Mouse (Mus musculus) intestine, embryonic 14.5 days (tissue): ENCODE measurements around the gene Trabd2b. TPM values are rescaled to one million over a fixed set of nuclear protein-coding genes. Genes with fewer than 3 reads are reported as not detected.
A peak's percentile ranks its signal among the peaks of the same experiment; 100 is the strongest.

Experiments used
- ATAC-seq: fragments of 200-750 bp; cut with Nextera tagmentation; replicated peaks from 2 replicates; pipeline ENCODE4 v1.8.0; 2017; ENCODE audit warnings: low read depth, moderate number of reproducible peaks, moderate TSS enrichment, moderate library complexity; ENCODE audit not compliant: low FRiP score, low TSS enrichment
- DNase-seq: peaks from one replicate; pipeline ENCODE4 v3.0.0-alpha.2; 2018; ENCODE audit warnings: low spot score
- H3K27ac ChIP-seq: fragments of 300-500 bp; sonication (generic); 2 replicates; pipeline ENCODE4 v1.5.1; 2014; ENCODE audit warnings: low read depth, mild to moderate bottlenecking, control low read depth
- H3K27me3 ChIP-seq: fragments of 300-500 bp; sonication (generic); replicated peaks from 2 replicates; pipeline ENCODE4 v1.6.1; 2014; ENCODE audit warnings: low read length, control low read depth; ENCODE audit not compliant: control insufficient read depth, insufficient read depth
- H3K36me3 ChIP-seq: fragments of 300-500 bp; sonication (generic); 2 replicates; pipeline ENCODE4 v1.6.1; 2014; ENCODE audit warnings: low read length, control low read depth; ENCODE audit not compliant: control insufficient read depth, insufficient read depth
- H3K4me1 ChIP-seq: fragments of 300-500 bp; sonication (generic); replicated peaks from 2 replicates; pipeline ENCODE4 v1.6.1; 2014; ENCODE audit warnings: low read length, control low read depth, mixed read lengths; ENCODE audit not compliant: control insufficient read depth, insufficient read depth
- H3K4me2 ChIP-seq: fragments of 300-500 bp; sonication (generic); 2 replicates; pipeline ENCODE4 v1.6.1; 2014; ENCODE audit warnings: low read length
- H3K4me3 ChIP-seq: fragments of 300-500 bp; sonication (generic); 2 replicates; pipeline ENCODE4 v1.5.1; 2014; ENCODE audit warnings: low read depth, low read length, control low read depth, mixed read lengths
- H3K9ac ChIP-seq: fragments of 300-500 bp; sonication (generic); 2 replicates; pipeline ENCODE4 v1.6.1; 2014; ENCODE audit warnings: mild to moderate bottlenecking, low read length
- H3K9me3 ChIP-seq: fragments of 300-500 bp; sonication (generic); 2 replicates; pipeline ENCODE4 v1.6.1; 2016; ENCODE audit warnings: low read length, control low read depth; ENCODE audit not compliant: control insufficient read depth
- WGBS: fragments of 180-500 bp; shearing (Covaris S2); extraction: QIAGEN DNeasy Blood & Tissue Kit; methylation state at CpG from one replicate; pipeline ENCODE4 v1.1.7; 2014; 5-methylcytosine and 5-hydroxymethylcytosine counted together
- polyA plus RNA-seq: library from polyadenylated mRNA; unstranded; fragments of >200 nt; fragmentation: Nextera tagmentation; extraction: Ambion mirVana; gene quantifications from 2 replicates; pipeline ENCODE4 v1.2.1, GENCODE M21; 2014

Gene Trabd2b
- polyA plus RNA-seq, 1 experiment from 2014 or later: 0.72 TPM

DNA sequence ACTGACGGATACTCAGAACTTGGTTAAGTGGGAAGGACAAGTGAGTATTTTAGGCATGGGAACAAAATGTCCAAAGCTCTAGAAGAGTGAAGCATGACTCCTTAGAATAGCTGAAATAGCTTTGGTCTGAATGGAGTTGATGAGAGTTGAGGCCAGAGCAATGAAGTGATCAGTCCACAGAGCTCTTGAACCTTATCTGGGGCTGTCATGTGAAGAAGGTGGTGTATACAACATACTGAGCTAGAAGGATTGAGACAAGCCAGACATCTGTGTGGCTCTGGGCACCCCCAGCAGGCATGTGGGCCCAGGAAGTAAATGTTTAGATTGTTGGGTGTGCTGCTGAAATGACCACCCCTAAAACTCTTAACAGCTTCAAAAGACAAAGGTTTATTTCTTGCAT is 94.5 kb downstream of the Trabd2b start:
- no peak overlapping the region for H3K4me2 ChIP-seq
- no peak overlapping the region for H3K27ac ChIP-seq
- ATAC-seq (no peak), DNase-seq (no peak)
- no peak overlapping the region for H3K9ac ChIP-seq
- H3K4me1 ChIP-seq: no peaks in the 10 kb centered on the region
- H3K36me3 ChIP-seq: no peaks in the 10 kb centered on the region
- H3K4me3 ChIP-seq: no peak overlapping the region
- H3K27me3 ChIP-seq: no peaks in the 10 kb centered on the region
- H3K9me3 ChIP-seq: peaks cover 3% of the 10 kb centered on the region; the same call in 1 of the 2 replicates
- WGBS: 71% methylated on average over 1 of the region's 1 CpGs

DNA sequence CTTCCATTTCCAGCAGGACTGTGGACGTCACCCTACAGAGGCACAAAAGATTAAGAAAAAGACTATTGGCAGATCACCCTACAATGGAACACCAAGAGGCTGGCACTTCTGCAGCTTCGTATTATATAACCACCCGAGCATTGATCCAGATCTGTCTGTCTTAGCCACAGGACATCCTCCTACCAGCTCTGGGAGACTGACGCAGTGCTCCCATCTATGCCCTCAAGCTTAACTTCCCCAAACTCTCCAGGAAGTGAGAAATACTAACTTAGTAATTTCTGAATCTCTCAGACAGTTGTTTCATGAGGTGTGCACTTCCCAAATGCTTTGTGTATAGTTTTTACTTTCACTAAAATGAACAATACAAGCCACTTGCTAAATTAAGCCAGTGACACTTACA is 95.1 kb downstream of the Trabd2b start:
- no peak overlapping the region for H3K9ac ChIP-seq
- no peak overlapping the region for H3K4me2 ChIP-seq
- no peaks in the 10 kb centered on the region for H3K27me3 ChIP-seq
- DNase-seq: no peak
- H3K27ac ChIP-seq: no peak overlapping the region
- H3K4me1 ChIP-seq: no peaks in the 10 kb centered on the region
- peaks cover 3% of the 10 kb centered on the region; the same call in 1 of the 2 replicates for H3K9me3 ChIP-seq
- 90% methylated on average over 4 of the region's 4 CpGs for WGBS
- no peak overlapping the region for H3K4me3 ChIP-seq
- no peak for ATAC-seq
- H3K36me3 ChIP-seq: no peaks in the 10 kb centered on the region

DNA sequence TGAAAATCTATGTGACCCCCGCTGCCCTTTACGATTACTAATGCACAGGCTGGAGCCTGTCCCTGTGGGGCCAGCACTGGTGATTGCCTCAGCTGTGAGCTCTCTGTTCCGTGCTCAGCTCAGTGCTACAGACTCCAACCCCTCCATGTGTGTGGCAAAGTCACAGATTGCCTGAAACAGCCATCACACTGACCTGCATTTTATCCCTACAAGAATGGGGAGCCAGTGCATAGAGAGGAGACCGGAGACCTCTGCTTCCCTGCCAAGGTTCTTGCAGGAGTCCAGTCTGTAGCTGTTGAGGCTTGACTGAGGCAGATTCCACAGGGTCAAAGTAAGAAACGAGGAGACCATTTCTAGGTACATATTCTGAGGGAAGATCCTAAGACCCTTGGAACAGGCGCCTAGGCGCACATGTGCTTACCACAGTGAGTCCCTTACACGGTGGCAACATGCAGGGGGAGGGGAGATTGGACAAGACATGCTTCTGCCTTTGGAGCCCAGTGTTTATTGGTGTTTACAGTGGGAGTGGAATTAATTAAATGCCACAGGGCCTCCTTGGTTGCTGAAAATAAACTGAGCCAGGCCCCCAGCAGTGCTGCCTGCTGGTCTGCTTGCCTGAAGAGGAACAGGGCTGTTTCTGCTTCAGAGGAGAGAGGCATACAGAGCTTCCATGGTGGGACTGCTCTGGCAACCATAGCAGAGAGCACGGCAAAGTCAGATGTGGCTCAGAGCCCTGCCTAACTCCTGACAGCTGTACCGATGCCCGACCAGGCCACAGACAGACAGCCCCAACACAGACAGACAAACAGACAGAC is 97.9 kb downstream of the Trabd2b start:
- no peaks in the 10 kb centered on the region for H3K4me1 ChIP-seq
- WGBS: 49% methylated on average over 11 of the region's 11 CpGs
- ATAC-seq: no peak

DNA sequence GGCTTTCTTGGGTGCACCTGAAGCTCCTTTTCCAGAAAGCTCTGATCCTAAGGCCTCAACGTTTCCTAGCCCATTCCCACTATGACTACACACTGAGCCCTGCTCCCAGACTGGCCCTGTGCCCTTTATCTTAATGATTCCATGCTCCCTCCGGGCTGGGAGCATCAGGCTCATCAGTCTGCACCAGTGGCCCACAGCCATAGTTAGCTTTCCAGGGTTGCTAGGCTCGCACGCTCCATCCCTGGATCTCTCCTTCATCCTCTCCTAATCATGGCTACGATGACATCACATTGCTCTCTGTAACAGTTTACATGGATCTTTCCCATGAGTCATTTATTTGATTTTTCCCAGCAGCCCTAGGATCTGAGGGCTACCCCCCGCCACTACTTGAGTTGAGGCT is 103.1 kb downstream of the Trabd2b start:
- no peak overlapping the region for H3K27ac ChIP-seq
- H3K4me3 ChIP-seq: no peak overlapping the region
- H3K9ac ChIP-seq: no peak overlapping the region
- WGBS: 84% methylated on average over 6 of the region's 6 CpGs
- H3K27me3 ChIP-seq: no peaks in the 10 kb centered on the region
- H3K9me3 ChIP-seq: no peaks in the 10 kb centered on the region
- DNase-seq: no peak
- H3K4me2 ChIP-seq: no peak overlapping the region
- H3K36me3 ChIP-seq: no peaks in the 10 kb centered on the region
- no peak for ATAC-seq
- H3K4me1 ChIP-seq: no peaks in the 10 kb centered on the region

More for the DNA sequence above, 97.9 kb downstream of the Trabd2b start:
- Histone ChIP-seq H3K4me3 (no peak overlapping the region), H3K27ac (no peak overlapping the region), H3K9ac (no peak overlapping the region), H3K27me3 (no peaks in the 10 kb centered on the region), H3K36me3 (no peaks in the 10 kb centered on the region), H3K9me3 (no peaks in the 10 kb centered on the region), H3K4me2 (no peak overlapping the region)
- DNase-seq: no peak

DNA sequence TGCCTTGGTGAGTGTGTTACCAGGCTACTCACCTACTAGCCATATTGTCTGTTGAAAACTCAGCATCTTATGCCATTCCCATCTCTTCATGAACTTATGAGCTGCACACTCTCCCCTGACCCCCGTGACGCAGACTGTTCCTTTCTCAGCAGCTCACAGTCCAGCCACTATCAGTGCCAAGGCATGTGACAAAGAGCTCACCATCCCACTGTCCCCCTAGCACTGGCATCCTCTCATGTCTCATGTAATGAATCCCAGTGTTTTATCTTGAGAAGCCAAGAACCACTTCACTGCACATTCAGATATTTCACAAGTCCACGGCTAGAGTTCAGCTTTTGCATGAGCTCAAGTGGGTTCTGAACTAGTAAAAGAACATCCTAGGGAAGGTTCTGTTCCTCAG is 105.1 kb downstream of the Trabd2b start:
- ATAC-seq: no peak
- Histone ChIP-seq H3K27ac (no peak overlapping the region), H3K9ac (no peak overlapping the region), H3K27me3 (no peaks in the 10 kb centered on the region), H3K9me3 (no peaks in the 10 kb centered on the region), H3K4me3 (no peak overlapping the region), H3K36me3 (no peaks in the 10 kb centered on the region), H3K4me2 (no peak overlapping the region), H3K4me1 (peaks cover 13% of the 10 kb centered on the region)
- WGBS: 86% methylated on average over 3 of the region's 3 CpGs
- DNase-seq: no peak

DNA sequence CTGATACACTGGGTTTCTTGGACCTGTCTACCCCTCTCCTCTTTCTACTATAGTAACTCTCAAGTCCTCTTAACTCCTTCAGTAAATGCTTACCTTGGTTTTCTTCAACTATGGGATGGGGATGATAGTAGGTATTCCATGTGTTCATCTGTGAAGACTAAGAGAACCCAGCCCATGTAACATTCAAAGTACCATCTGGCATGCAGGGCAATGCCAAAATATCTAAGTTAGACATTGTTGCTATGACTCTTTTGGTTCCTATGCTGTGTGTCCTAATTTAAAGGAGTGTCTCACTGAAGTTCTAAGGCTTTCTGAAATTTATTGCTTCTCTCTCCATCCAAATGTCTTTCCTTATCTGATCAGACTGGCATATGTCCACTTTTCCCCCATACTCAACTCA is 106.6 kb downstream of the Trabd2b start:
- DNase-seq (no peak), ATAC-seq (no peak)
- H3K9me3 ChIP-seq: no peaks in the 10 kb centered on the region
- H3K27me3 ChIP-seq: no peaks in the 10 kb centered on the region
- H3K4me1 ChIP-seq: peaks cover 13% of the 10 kb centered on the region
- no peaks in the 10 kb centered on the region for H3K36me3 ChIP-seq
- no peak overlapping the region for H3K9ac ChIP-seq
- H3K4me3 ChIP-seq: no peak overlapping the region
- no peak overlapping the region for H3K27ac ChIP-seq
- no peak overlapping the region for H3K4me2 ChIP-seq

DNA sequence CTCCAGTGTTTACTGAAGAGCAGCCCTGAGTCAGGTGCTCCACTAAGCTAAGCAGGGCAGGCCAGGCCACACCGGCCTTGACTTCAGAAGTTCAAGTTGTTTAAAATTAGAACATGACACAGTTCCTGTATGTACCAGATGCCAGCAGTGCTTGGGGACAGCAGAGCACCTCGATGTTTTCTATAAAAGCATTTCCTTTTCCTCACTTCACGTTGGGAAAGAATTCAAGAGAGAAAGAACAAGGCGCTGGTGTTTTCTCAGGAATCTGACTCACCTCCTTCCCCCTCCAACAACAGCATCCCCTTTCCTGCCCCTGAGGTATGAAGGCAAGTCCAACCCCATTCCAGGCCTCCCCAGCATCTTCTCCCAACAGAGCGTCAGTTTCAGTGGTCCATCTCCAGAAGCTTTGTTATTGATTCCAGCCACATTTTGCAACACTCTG is 108.8 kb downstream of the Trabd2b start:
- 35% methylated on average over 5 of the region's 5 CpGs for WGBS
- Histone ChIP-seq H3K27ac (0 out of 2 replicates have a peak overlapping the region, but pooled peaks have one; percentile 19), H3K36me3 (no peaks in the 10 kb centered on the region), H3K4me1 (peaks cover 13% of the 10 kb centered on the region), H3K27me3 (no peaks in the 10 kb centered on the region), H3K4me2 (no peak overlapping the region), H3K4me3 (no peak overlapping the region), H3K9ac (no peak overlapping the region), H3K9me3 (no peaks in the 10 kb centered on the region)
- DNase-seq (no peak), ATAC-seq (no peak)

DNA sequence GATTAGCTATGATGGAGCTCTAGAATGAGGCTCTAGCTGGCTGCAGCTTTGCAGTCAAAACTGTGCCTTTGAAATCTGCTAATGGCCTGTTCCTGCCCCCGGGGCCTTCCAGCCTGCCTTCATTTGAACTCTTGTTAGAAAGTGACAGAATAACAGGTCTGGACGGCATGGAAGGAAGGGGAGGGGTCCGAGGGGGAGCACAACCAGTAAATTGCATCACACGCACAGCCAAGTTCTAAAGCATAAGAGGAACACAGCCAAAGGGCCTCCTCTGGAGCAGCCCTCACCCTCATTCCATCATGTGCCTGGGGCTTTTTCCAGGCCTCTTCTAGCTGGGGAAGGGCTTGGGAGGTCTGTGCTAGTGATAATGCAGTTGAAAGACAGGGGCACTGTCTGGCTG is 110.1 kb downstream of the Trabd2b start:
- Histone ChIP-seq H3K9ac (no peak overlapping the region), H3K27ac (no peak overlapping the region)

DNA sequence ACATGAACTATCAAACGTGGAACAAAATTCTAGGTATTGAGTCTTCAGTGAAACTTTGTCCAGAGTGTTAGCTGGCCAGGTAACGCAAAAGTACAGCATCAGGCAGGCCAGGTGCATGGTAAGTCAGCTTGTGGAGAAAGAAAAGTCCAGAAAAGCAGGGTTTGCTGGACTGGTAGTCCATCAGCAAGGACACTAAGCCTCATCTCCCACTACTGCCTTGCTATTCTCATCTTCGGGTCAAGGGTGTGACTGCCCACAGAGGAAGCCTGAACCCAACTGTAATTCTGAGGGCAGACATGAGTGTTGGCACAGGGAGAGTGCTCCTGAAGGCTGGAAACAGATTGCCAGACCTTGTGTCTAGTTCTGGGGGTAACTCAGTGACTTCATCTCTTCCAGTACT is 111.5 kb downstream of the Trabd2b start:
- Histone ChIP-seq H3K9me3 (no peaks in the 10 kb centered on the region), H3K9ac (no peak overlapping the region), H3K27me3 (no peaks in the 10 kb centered on the region), H3K4me2 (no peak overlapping the region), H3K36me3 (no peaks in the 10 kb centered on the region), H3K27ac (no peak overlapping the region), H3K4me3 (no peak overlapping the region), H3K4me1 (peaks cover 13% of the 10 kb centered on the region)
- WGBS: 86% methylated on average over 3 of the region's 3 CpGs
- DNase-seq: no peak
- ATAC-seq: no peak

More for the DNA sequence above, 110.1 kb downstream of the Trabd2b start:
- Histone ChIP-seq H3K4me1 (peaks cover 13% of the 10 kb centered on the region), H3K9me3 (no peaks in the 10 kb centered on the region), H3K27me3 (no peaks in the 10 kb centered on the region), H3K4me2 (no peak overlapping the region), H3K36me3 (no peaks in the 10 kb centered on the region), H3K4me3 (no peak overlapping the region)
- ATAC-seq (no peak), DNase-seq (no peak)
- whole genome bisulfite sequencing: 32% methylated on average over 4 of the region's 4 CpGs
